Mouse (Mus musculus) mesoderm, embryonic 11.5 days (tissue): ENCODE results near the gene Hsd17b13.
"Not testable (repeated sequence)": the region's sequence is repeated elsewhere in the genome, so short reads cannot be mapped to it uniquely, and the experiment has no call there.

Experiments used
- DNase-seq: peaks from one replicate; pipeline ENCODE4 v3.0.0-alpha.2; 2012; ENCODE audit warnings: low read depth, low spot score

Gene Hsd17b13

GRCm38 (mm10) chr5:103980705-103981560 lies 3.7 kb upstream of the Hsd17b13 start:
- DNase-seq, result no peak

GRCm38 (mm10) chr5:103977907-103978570 lies 829 bp upstream of the Hsd17b13 start:
- no peak for DNase-seq

GRCm38 (mm10) chr5:103975736-103976135 lies 1.5 kb downstream of the Hsd17b13 start:
- DNase-seq, result no peak

GRCm38 (mm10) chr5:103972801-103973200 lies 4.4 kb downstream of the Hsd17b13 start:
- no peak for DNase-seq

GRCm38 (mm10) chr5:103972379-103972778 lies 4.8 kb downstream of the Hsd17b13 start:
- DNase-seq, result no peak

- no peak for DNase-seq
Observed at GRCm38 (mm10) chr5:103971051-103971450, 6.2 kb downstream of the Hsd17b13 start.

GRCm38 (mm10) chr5:103962935-103963429 lies 14.2 kb downstream of the Hsd17b13 start:
- DNase-seq, result no peak

GRCm38 (mm10) chr5:103954638-103955037 lies 22.6 kb downstream of the Hsd17b13 start:
- DNase-seq, result no peak

GRCm38 (mm10) chr5:103953135-103954083 lies 23.8 kb downstream of the Hsd17b13 start:
- no peak for DNase-seq

GRCm38 (mm10) chr5:103950138-103950537 lies 27.1 kb downstream of the Hsd17b13 start:
- not testable (repeated sequence) for DNase-seq

- peak; percentile 51 for DNase-seq
Observed at GRCm38 (mm10) chr5:103943183-103943582, 34.0 kb downstream of the Hsd17b13 start.

- no peak for DNase-seq
Observed at GRCm38 (mm10) chr5:103939856-103940255, 37.4 kb downstream of the Hsd17b13 start.

- no peak for DNase-seq
Observed at GRCm38 (mm10) chr5:103939350-103939652, 37.9 kb downstream of the Hsd17b13 start.

- DNase-seq, result peak; percentile 77
Observed at GRCm38 (mm10) chr5:103938547-103939349, 38.5 kb downstream of the Hsd17b13 start.

- DNase-seq, result peak; percentile 53
Observed at GRCm38 (mm10) chr5:103936906-103937589, 40.2 kb downstream of the Hsd17b13 start.

GRCm38 (mm10) chr5:103931924-103932323 lies 45.3 kb downstream of the Hsd17b13 start:
- DNase-seq, result not testable (repeated sequence)

GRCm38 (mm10) chr5:103930511-103930910 lies 46.7 kb downstream of the Hsd17b13 start:
- DNase-seq, result no peak

GRCm38 (mm10) chr5:103928196-103928550 lies 49.0 kb downstream of the Hsd17b13 start:
- no peak for DNase-seq

GRCm38 (mm10) chr5:103927429-103928195 lies 49.6 kb downstream of the Hsd17b13 start:
- DNase-seq, result peak; percentile 89

GRCm38 (mm10) chr5:103926398-103926797 lies 50.8 kb downstream of the Hsd17b13 start:
- peak; percentile 40 for DNase-seq
